Mouse (Mus musculus) frontal cortex, adult 2 months (tissue): ENCODE results near the gene Fdx1l. TPM values are rescaled to one million over a fixed set of nuclear protein-coding genes. Genes with fewer than 3 reads are reported as not detected.
A peak's percentile ranks its signal among the peaks of the same experiment; 100 is the strongest.

Source experiments
- DNase-seq, 2 experiments: peaks; one replicate each; pipeline ENCODE4 v3.0.0; 2022; ENCODE audit warnings: low spot score in 1 of 2; ENCODE audit errors: extremely low spot score in 1 of 2
- polyA plus RNA-seq: library from polyadenylated mRNA; depleted of rRNA; stranded (reverse); fragments of >200 nt; gene quantifications from 2 replicates; pipeline ENCODE4 v1.2.3, GENCODE M21; 2012; rRNA removed

The Fdx1l gene
- 123 and 124 TPM in 2 replicates for polyA plus RNA-seq

- DNase-seq: peak; percentile 84 to 94
Measured at GRCm38 (mm10) chr9:21073044-21073840, at the start of gene Fdx1l, which contains the start of gene Gm49373. Gene Fdx1l, minus strand, starts transcription at chr9:21073614. Gene Gm49373, minus strand, starts transcription at chr9:21073096.

- DNase-seq: no peak
Measured at GRCm38 (mm10) chr9:21121483-21121882, 48.1 kb upstream of the Fdx1l start.

- DNase-seq: no peak
Measured at GRCm38 (mm10) chr9:21117073-21117472, 43.7 kb upstream of the Fdx1l start.

GRCm38 (mm10) chr9:21115105-21115504 lies 41.7 kb upstream of the Fdx1l start:
- DNase-seq: no peak

- DNase-seq: no peak
Measured at GRCm38 (mm10) chr9:21114190-21114589, 40.8 kb upstream of the Fdx1l start.

GRCm38 (mm10) chr9:21113751-21114150 lies 40.3 kb upstream of the Fdx1l start:
- DNase-seq: no peak

GRCm38 (mm10) chr9:21107607-21108237 lies 34.3 kb upstream of the Fdx1l start:
- no peak for DNase-seq

- DNase-seq: peak in 1 of 2 experiments; percentile 33
Measured at GRCm38 (mm10) chr9:21105760-21106564, 32.5 kb upstream of the Fdx1l start.

GRCm38 (mm10) chr9:21104814-21105213 lies 31.4 kb upstream of the Fdx1l start:
- no peak for DNase-seq

GRCm38 (mm10) chr9:21102076-21102475 lies 28.7 kb upstream of the Fdx1l start:
- DNase-seq: no peak

GRCm38 (mm10) chr9:21100447-21101161 lies 27.2 kb upstream of the Fdx1l start:
- DNase-seq: no peak

GRCm38 (mm10) chr9:21097793-21098192 lies 24.4 kb upstream of the Fdx1l start:
- DNase-seq: peak; percentile 72 to 84

- DNase-seq: no peak
Measured at GRCm38 (mm10) chr9:21095958-21096357, 22.5 kb upstream of the Fdx1l start.

- no peak for DNase-seq
Measured at GRCm38 (mm10) chr9:21093423-21093822, 20.0 kb upstream of the Fdx1l start.

- peak; percentile 97 to 98 for DNase-seq
Measured at GRCm38 (mm10) chr9:21091707-21092320, 18.4 kb upstream of the Fdx1l start, which contains the start of the genes Gm38431 and Raver1. Gene Gm38431, minus strand, starts transcription at chr9:21091997. Gene Raver1, minus strand, starts transcription at chr9:21092008.

- no peak for DNase-seq
Measured at GRCm38 (mm10) chr9:21090972-21091706, 17.7 kb upstream of the Fdx1l start.

- DNase-seq: no peak
Measured at GRCm38 (mm10) chr9:21090537-21090936, 17.1 kb upstream of the Fdx1l start.

GRCm38 (mm10) chr9:21083324-21083723 lies 9.9 kb upstream of the Fdx1l start:
- DNase-seq: no peak

- DNase-seq: no peak
Measured at GRCm38 (mm10) chr9:21081127-21081526, 7.7 kb upstream of the Fdx1l start.
